Mouse (Mus musculus) stomach, postnatal 0 days (tissue): ENCODE results near the gene Serpina1b. TPM values are rescaled to one million over a fixed set of nuclear protein-coding genes. Genes with fewer than 3 reads are reported as not detected.
"Not testable (repeated sequence)": the region's sequence is repeated elsewhere in the genome, so short reads cannot be mapped to it uniquely, and the experiment has no call there.

Experiments
- ATAC-seq: fragments of 200-750 bp; cut with Nextera tagmentation; 2 replicates; pipeline ENCODE4 v1.8.0; 2017; ENCODE audit not compliant: low FRiP score, low TSS enrichment
- DNase-seq: peaks from one replicate; pipeline ENCODE4 v3.0.0-alpha.2; 2016; ENCODE audit warnings: low spot score
- H3K27ac ChIP-seq: fragments of 300-500 bp; sonication (generic); replicated peaks from 2 replicates; pipeline ENCODE4 v1.5.1; 2014; ENCODE audit warnings: mild to moderate bottlenecking, control low read depth
- H3K27me3 ChIP-seq: fragments of 300-500 bp; sonication (generic); 2 replicates; pipeline ENCODE4 v1.6.1; 2014; ENCODE audit warnings: low read length; ENCODE audit not compliant: control insufficient read depth, insufficient read depth
- H3K36me3 ChIP-seq: fragments of 300-500 bp; sonication (generic); 2 replicates; pipeline ENCODE4 v1.6.1; 2014; ENCODE audit warnings: low read length, mixed read lengths; ENCODE audit not compliant: control insufficient read depth, insufficient read depth
- H3K4me1 ChIP-seq: fragments of 300-500 bp; sonication (generic); replicated peaks from 2 replicates; pipeline ENCODE4 v1.6.1; 2014; ENCODE audit warnings: antibody characterized with exemption; ENCODE audit not compliant: control insufficient read depth, insufficient read depth
- H3K4me2 ChIP-seq: fragments of 300-500 bp; sonication (generic); replicated peaks from 2 replicates; pipeline ENCODE4 v1.6.1; 2014; ENCODE audit warnings: low read depth, mild to moderate bottlenecking, control low read depth, moderate library complexity
- H3K4me3 ChIP-seq: fragments of 300-500 bp; sonication (generic); 2 replicates; pipeline ENCODE4 v1.5.1; 2014; ENCODE audit warnings: low read depth, low read length, control low read depth
- H3K9ac ChIP-seq: fragments of 300-500 bp; sonication (generic); 2 replicates; pipeline ENCODE4 v1.6.1; 2014; ENCODE audit warnings: mild to moderate bottlenecking, low read length, control low read depth, mixed read lengths
- H3K9me3 ChIP-seq: fragments of 300-500 bp; sonication (generic); 2 replicates; pipeline ENCODE4 v1.6.1; 2016; ENCODE audit warnings: low read length; ENCODE audit not compliant: control insufficient read depth
- WGBS: fragments of 180-500 bp; shearing (Covaris S2); extraction: QIAGEN DNeasy Blood & Tissue Kit; methylation state at CpG from one replicate; pipeline ENCODE4 v1.1.7; 2014; 5-methylcytosine and 5-hydroxymethylcytosine counted together
- polyA plus RNA-seq: library from polyadenylated mRNA; unstranded; fragments of >200 nt; fragmentation: Nextera tagmentation; extraction: Ambion mirVana; gene quantifications from 2 replicates; pipeline ENCODE4 v1.2.1, GENCODE M21; 2015

The Serpina1b gene
- polyA plus RNA-seq, 1 experiment from 2014 or later: 3.9 TPM

DNA sequence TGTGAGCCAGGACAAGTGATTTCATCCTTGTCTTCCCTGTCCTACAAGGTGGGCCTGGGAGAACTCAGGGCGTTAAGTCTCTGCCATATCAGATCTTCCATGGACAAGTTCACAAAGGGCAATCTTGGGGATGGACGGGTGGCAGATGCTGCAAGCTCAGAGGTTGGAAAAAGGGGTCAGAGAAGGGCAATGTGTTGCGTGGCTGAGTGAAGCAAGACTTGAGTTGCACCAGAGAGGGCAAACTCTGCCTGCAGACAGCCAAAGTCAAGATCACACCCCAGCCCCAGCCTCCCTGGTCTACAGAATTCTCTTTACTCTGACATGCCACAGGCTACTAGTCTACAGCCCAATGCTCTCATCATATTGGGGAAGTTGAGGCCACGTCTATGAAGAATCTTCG, 6.3 kb downstream of the Serpina1b start:
- H3K27ac ChIP-seq, ATAC-seq, H3K4me2 ChIP-seq, H3K9ac ChIP-seq, H3K36me3 ChIP-seq, H3K9me3 ChIP-seq, DNase-seq, H3K4me3 ChIP-seq, H3K27me3 ChIP-seq, H3K4me1 ChIP-seq: not testable (repeated sequence)
- WGBS: 77% methylated on average over 5 of the region's 5 CpGs

DNA sequence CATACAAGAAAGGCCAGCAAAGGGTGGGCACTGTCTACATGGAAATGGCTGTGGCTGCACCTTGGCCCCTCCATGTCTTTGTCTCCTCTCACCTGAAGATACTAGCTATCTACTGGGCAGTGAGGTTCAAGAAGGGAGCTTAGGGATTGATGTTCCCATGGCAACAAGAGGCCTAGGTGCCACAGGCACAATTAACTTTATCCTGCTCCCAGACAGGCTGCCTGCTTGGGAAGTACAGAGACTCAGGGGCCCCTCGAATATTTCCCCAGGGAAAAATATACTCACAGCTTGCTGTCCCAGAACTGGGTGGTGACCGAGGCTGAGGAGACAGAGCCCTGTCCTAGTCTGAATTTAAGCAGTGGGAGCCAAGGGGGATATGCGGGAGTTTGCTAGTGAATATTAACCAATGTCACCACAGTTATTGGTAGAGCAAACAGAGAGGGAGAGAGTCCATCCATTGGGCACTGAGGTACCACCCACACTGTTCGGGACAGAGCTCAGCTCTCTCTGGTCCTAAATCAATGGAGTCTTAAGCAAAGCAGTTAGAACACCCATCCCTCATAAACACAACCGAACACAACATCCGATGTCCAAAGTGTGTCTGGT, 56.8 kb downstream of the Serpina1b start, which contains the start of gene Serpina1d:
Gene Serpina1d, minus strand, starts transcription at position 347 of the 606 bp plus-strand sequence.
- not testable (repeated sequence) for H3K36me3 ChIP-seq, H3K4me1 ChIP-seq, H3K27me3 ChIP-seq, H3K27ac ChIP-seq, H3K4me2 ChIP-seq, H3K4me3 ChIP-seq, ATAC-seq, H3K9ac ChIP-seq, H3K9me3 ChIP-seq, DNase-seq
- WGBS: 62% methylated on average over 6 of the region's 6 CpGs

- H3K4me2 ChIP-seq, H3K4me1 ChIP-seq, H3K9ac ChIP-seq, DNase-seq, ATAC-seq, H3K27me3 ChIP-seq, H3K27ac ChIP-seq, H3K9me3 ChIP-seq, H3K4me3 ChIP-seq, H3K36me3 ChIP-seq: not testable (repeated sequence)
- WGBS: 71% methylated on average over 1 of the region's 1 CpGs
Measured at GRCm38 (mm10) chr12:103770597-103770996, 59.6 kb downstream of the Serpina1b start.

GRCm38 (mm10) chr12:103763083-103763482, 67.1 kb downstream of the Serpina1b start:
- H3K9ac ChIP-seq, H3K4me3 ChIP-seq, DNase-seq, H3K27me3 ChIP-seq, ATAC-seq, H3K4me1 ChIP-seq, H3K36me3 ChIP-seq, H3K4me2 ChIP-seq, H3K27ac ChIP-seq, H3K9me3 ChIP-seq: not testable (repeated sequence)
- WGBS: 75% methylated on average over 3 of the region's 3 CpGs

DNA sequence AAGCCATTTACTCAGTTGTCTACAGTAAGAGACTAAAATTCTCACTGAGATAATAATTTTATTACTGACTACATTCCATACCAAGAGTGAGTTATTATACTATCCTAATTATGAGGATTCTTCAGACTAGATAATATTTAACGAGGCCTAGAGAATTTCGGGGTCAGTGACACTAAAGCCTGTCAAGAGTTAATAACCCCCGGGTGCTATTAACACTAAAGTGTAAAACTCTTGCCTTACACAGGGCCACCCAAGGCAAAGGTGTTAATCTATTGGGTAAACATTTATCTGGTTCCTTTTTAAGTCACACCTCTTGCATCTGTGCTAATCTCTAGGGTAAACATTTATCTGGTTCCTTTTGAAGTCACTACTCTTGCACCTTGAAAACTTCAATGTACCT, 69.9 kb downstream of the Serpina1b start:
- not testable (repeated sequence) for H3K4me1 ChIP-seq, H3K9me3 ChIP-seq, H3K4me3 ChIP-seq, ATAC-seq, DNase-seq, H3K27ac ChIP-seq, H3K36me3 ChIP-seq, H3K9ac ChIP-seq, H3K27me3 ChIP-seq, H3K4me2 ChIP-seq
- WGBS: 86% methylated on average over 3 of the region's 3 CpGs

DNA sequence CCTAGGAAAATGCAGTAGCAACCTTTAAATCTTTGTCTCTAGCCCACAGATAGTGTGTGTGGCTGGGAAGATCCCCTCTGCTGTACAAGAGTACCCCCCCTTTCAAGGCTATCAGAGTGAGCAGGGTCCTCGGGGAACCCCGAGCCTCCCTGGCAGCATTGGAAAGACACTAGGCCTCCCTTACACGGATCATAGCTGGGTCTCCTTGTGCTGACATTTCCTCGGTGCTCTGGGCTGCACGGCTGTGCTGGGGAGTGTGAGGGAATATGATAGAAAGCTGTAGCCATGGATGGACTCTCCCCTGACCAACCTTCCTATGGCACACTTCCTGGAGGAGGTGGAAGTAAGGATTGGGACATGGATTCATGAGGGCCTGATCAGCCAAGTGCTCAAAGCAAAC, 84.2 kb downstream of the Serpina1b start:
- 84% methylated on average over 5 of the region's 5 CpGs for WGBS
- not testable (repeated sequence) for H3K36me3 ChIP-seq, H3K4me1 ChIP-seq, DNase-seq, H3K9me3 ChIP-seq, H3K4me3 ChIP-seq, H3K27ac ChIP-seq, ATAC-seq, H3K9ac ChIP-seq, H3K4me2 ChIP-seq, H3K27me3 ChIP-seq

DNA sequence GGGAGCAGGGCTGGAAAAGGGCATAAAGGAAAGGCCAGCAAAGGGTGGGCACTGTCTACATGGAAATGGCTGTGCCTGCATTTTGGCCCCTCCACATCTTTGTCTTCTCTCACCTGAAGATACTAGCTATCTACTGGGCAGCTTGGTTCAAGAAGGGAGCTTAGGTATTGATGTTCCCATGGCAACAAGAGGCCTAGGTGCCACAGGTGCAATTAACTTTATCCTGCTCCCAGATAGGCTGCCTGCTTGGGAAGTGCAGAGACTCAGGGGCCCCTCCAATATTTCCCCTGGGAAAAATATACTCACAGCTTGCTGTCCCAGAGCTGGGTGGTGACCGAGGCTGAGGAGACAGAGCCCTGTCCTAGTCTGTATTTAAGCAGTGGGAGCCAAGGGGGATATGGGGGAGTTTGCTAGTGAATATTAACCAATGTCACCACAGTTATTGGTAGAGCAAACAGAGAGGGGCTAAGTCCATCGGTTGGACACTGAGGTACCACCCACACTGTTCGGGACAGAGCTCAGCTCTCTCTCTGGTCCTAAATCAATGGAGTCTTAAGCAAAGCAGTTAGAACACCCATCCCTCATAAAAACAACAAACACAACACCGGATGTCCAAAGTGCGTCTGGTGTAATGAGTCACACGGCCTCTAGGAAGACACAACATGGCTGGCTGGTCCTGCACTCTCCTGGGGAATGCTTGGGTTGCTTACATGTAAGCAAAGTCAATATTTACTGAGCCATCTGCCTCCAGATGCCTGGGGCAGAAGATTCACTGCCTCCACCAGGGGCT, 92.2 kb downstream of the Serpina1b start:
- ATAC-seq, H3K27ac ChIP-seq, H3K27me3 ChIP-seq, H3K4me1 ChIP-seq, H3K36me3 ChIP-seq, DNase-seq, H3K9me3 ChIP-seq, H3K9ac ChIP-seq, H3K4me2 ChIP-seq, H3K4me3 ChIP-seq: not testable (repeated sequence)
- WGBS: 58% methylated on average over 5 of the region's 6 CpGs

DNA sequence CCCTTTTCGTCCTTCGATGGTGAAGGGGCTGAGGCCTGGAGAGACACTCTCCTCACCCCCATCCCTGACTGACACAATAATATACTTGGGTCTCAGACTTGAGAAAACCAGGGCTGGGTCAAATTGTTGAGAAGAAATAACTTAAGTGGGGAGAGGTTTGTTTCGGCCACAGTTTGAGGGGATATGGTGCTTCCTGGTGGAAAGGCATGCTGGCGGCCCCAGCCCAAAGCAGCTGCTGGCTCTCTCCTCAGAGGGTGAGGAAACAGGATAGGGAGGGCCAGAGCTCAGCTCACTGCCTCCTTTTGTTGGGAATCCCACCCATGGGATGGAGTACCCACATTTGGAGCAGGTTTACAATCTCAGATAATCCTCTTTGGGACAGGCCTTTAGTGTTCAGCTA, 94.6 kb downstream of the Serpina1b start:
- not testable (repeated sequence) for H3K9me3 ChIP-seq, H3K4me3 ChIP-seq, H3K4me2 ChIP-seq, H3K36me3 ChIP-seq, H3K27me3 ChIP-seq, ATAC-seq, H3K4me1 ChIP-seq, DNase-seq, H3K27ac ChIP-seq, H3K9ac ChIP-seq
- WGBS: 73% methylated on average over 4 of the region's 4 CpGs

- not testable (repeated sequence) for H3K4me1 ChIP-seq, ATAC-seq
Measured at GRCm38 (mm10) chr12:103735101-103735500, 95.1 kb downstream of the Serpina1b start.

More at GRCm38 (mm10) chr12:103735101-103735500, 95.1 kb downstream of the Serpina1b start:
- H3K4me3 ChIP-seq, H3K36me3 ChIP-seq, H3K27ac ChIP-seq, H3K9me3 ChIP-seq, H3K27me3 ChIP-seq, H3K4me2 ChIP-seq, H3K9ac ChIP-seq, DNase-seq: not testable (repeated sequence)
- 76% methylated on average over 4 of the region's 4 CpGs for WGBS
